Mouse (Mus musculus): Measurements from ENCODE around the gene Ahdc1. TPM values are rescaled to one million over a fixed set of nuclear protein-coding genes. Genes with fewer than 3 reads are reported as not detected.

Gene Ahdc1
- total and polyA plus RNA-seq, 3 experiments, result 1.6 to 19.9 (median 8.4) TPM

DNA sequence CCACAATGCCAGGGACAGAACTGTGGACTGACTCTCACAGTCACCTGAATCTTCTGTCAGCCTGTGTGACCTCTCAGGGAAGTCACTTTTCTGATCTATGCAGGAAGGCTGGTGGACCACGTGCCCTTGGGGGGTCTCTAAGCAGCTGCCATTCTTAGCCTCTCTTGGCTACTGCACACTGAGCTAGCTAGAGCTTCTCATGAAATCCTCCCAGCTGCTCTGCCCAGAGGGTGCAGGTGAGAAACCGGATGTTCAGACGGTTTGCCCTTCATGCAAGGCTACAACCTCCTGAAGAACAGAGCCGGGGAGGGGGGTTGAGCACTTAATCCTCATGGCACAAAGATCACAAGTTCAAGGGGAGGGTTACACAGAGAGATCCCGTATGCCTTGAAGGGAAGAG, 33.5 kb upstream of the Ahdc1 start:
- dilution Hi-C loops (cut with MboI; ENCODE audit: extremely low pct_ligation_motif_present, extremely low pct_unique_long_range_greater_than_20kb, low sequenced_read_pairs), result no loop called here
- no peak for TF ChIP-seq USF1 (IDR thresholded peaks at IDR 0.05; ENCODE audit: low read depth, low read length)
- no peak for TF ChIP-seq CHD2 (IDR thresholded peaks at IDR 0.05; ENCODE audit: low read length)
- TF ChIP-seq ELF1 (IDR thresholded peaks at IDR 0.05; ENCODE audit: low read depth, low read length), result no peak
- TF ChIP-seq IRF4 (IDR thresholded peaks at IDR 0.05; ENCODE audit: low read depth, low read length), result no peak
- TF ChIP-seq ZKSCAN1 (IDR thresholded peaks at IDR 0.05; ENCODE audit: borderline replicate concordance, low read depth, low read length), result no peak
- TF ChIP-seq TBP (conservative IDR thresholded peaks at IDR 0.05; ENCODE audit: low read depth, low read length), result no peak
- TF ChIP-seq NRF1 (IDR thresholded peaks at IDR 0.05; ENCODE audit: low read depth, low read length), result no peak
- TF ChIP-seq POLR2A (IDR thresholded peaks at IDR 0.05; ENCODE audit: low read depth, low read length), result no peak
- no peak for TF ChIP-seq ZNF384 (IDR thresholded peaks at IDR 0.05; ENCODE audit: low read depth, low read length)
- no peak for TF ChIP-seq KAT2A (IDR thresholded peaks at IDR 0.05; ENCODE audit: insufficient replicate concordance, low read length)
- no peak for TF ChIP-seq ZC3H11A (IDR thresholded peaks at IDR 0.05; ENCODE audit: low read depth, low read length)
- no peak for TF ChIP-seq NELFE (IDR thresholded peaks at IDR 0.05; ENCODE audit: low read depth, low read length)
- TF ChIP-seq MAZ (IDR thresholded peaks at IDR 0.05; ENCODE audit: low read depth, low read length), result no peak
- TF ChIP-seq USF2 (conservative IDR thresholded peaks at IDR 0.05; ENCODE audit: low read depth, low read length), result no peak
- no peak for TF ChIP-seq BHLHE40 (IDR thresholded peaks at IDR 0.05; ENCODE audit: low read depth, low read length)
- TF ChIP-seq SMC3 (IDR thresholded peaks at IDR 0.05; ENCODE audit: low read depth, low read length), result no peak
- TF ChIP-seq POLR2AphosphoS2 (IDR thresholded peaks at IDR 0.05; ENCODE audit: low read depth, low read length), result no peak
- no peak overlapping the region for H3K4me2 ChIP-seq (ENCODE audit: insufficient read depth, low read depth, poor library complexity, severe bottlenecking)
- no peaks in the 10 kb centered on the region for H3K79me2 ChIP-seq (replicated peaks; ENCODE audit: control insufficient read depth, extremely low read depth, insufficient read depth, poor library complexity, severe bottlenecking)
- in situ Hi-C loops (cut with MboI; ENCODE audit: low pct_ligation_motif_present, low pct_unique_long_range_greater_than_20kb, low sequenced_read_pairs), result no loop called here
- no peaks in the 10 kb centered on the region for H3K9me3 ChIP-seq (replicated peaks; ENCODE audit: low read length)
- no peak overlapping the region for H3K9ac ChIP-seq (ENCODE audit: insufficient read depth, low read depth)
- no peak for DNase-seq (ENCODE audit: extremely low read depth)
- H3K4me3 ChIP-seq (replicated peaks in 1 of 3; ENCODE audit: low read depth in 2 of 3, low read length in 2 of 3, poor library complexity in 1 of 3), result no peak overlapping the region
- H3K36me3 ChIP-seq (replicated peaks in 1 of 2; ENCODE audit: control insufficient read depth in 1 of 2, insufficient read depth in 1 of 2, low read length in 1 of 2), result no peaks in the 10 kb centered on the region
- H3K27me3 ChIP-seq (replicated peaks), result no peaks in the 10 kb centered on the region
- no peak overlapping the region for H3K27ac ChIP-seq (ENCODE audit: insufficient read depth, low read depth)
- H3K4me1 ChIP-seq (ENCODE audit: control insufficient read depth in 1 of 2, insufficient read depth in 2 of 2), result peaks cover 21 to 58% of the 10 kb centered on the region in 2 experiments

DNA sequence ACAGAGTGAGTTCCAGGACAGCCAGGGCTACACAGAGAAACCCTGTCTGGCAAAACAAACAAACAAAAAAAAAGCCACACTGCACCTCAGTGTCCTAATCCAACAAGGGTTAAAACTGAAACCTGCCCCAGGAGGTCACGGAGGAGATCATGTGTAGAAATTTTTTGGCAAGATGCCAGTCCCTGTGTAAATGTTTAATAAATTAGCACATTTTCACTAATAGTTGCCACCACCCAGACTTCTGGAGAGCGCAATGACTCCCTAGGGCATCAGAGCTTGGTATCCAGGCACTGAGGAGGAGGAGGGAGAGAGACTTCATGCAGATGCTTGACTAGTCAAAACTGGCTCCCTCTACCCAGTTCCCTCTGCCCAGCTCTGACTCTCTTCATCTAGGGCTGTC, 31.9 kb upstream of the Ahdc1 start:
- H3K4me1 ChIP-seq (ENCODE audit: control insufficient read depth in 1 of 2, insufficient read depth in 2 of 2), result peaks cover 19 to 43% of the 10 kb centered on the region in 2 experiments
- TF ChIP-seq KAT2A (IDR thresholded peaks at IDR 0.05; ENCODE audit: insufficient replicate concordance, low read length) (no peak), UBTF (IDR thresholded peaks at IDR 0.05; ENCODE audit: low read depth, low read length) (no peak), POLR2AphosphoS2 (IDR thresholded peaks at IDR 0.05; ENCODE audit: low read depth, low read length) (no peak), CHD2 (IDR thresholded peaks at IDR 0.05; ENCODE audit: low read length) (no peak), TBP (conservative IDR thresholded peaks at IDR 0.05; ENCODE audit: low read depth, low read length) (no peak), CTCF (conservative IDR thresholded peaks at IDR 0.05 in 1 of 2, IDR thresholded peaks at IDR 0.05 in 1 of 2; ENCODE audit: low read depth in 2 of 2, low read length in 2 of 2) (no peak), JUND (conservative IDR thresholded peaks at IDR 0.05; ENCODE audit: low read depth, low read length) (no peak), ZC3H11A (IDR thresholded peaks at IDR 0.05; ENCODE audit: low read depth, low read length) (no peak), ZMIZ1 (IDR thresholded peaks at IDR 0.05; ENCODE audit: low read depth, low read length) (no peak), MXI1 (IDR thresholded peaks at IDR 0.05; ENCODE audit: low read depth, low read length) (no peak), EP300 (IDR thresholded peaks at IDR 0.05; ENCODE audit: low read length) (no peak), RAD21 (IDR thresholded peaks at IDR 0.05; ENCODE audit: low read depth, low read length) (no peak), POLR2A (IDR thresholded peaks at IDR 0.05; ENCODE audit: low read depth, low read length) (no peak), NELFE (IDR thresholded peaks at IDR 0.05; ENCODE audit: low read depth, low read length) (no peak), GABPA (IDR thresholded peaks at IDR 0.05; ENCODE audit: insufficient replicate concordance, low read depth, low read length) (no peak), SMC3 (IDR thresholded peaks at IDR 0.05; ENCODE audit: low read depth, low read length) (no peak), USF1 (IDR thresholded peaks at IDR 0.05; ENCODE audit: low read depth, low read length) (no peak), ZKSCAN1 (IDR thresholded peaks at IDR 0.05; ENCODE audit: borderline replicate concordance, low read depth, low read length) (no peak), TCF12 (IDR thresholded peaks at IDR 0.05; ENCODE audit: low read depth, low read length) (no peak)
- H3K4me2 ChIP-seq (ENCODE audit: insufficient read depth, low read depth, poor library complexity, severe bottlenecking), result no peak overlapping the region
- dilution Hi-C loops (cut with MboI; ENCODE audit: extremely low pct_ligation_motif_present, extremely low pct_unique_long_range_greater_than_20kb, low sequenced_read_pairs) (no loop called here), in situ Hi-C loops (cut with MboI; ENCODE audit: low pct_ligation_motif_present, low pct_unique_long_range_greater_than_20kb, low sequenced_read_pairs) (no loop called here)
- no peak overlapping the region for H3K27ac ChIP-seq (ENCODE audit: insufficient read depth, low read depth)
- DNase-seq (ENCODE audit: extremely low read depth), result no peak
- H3K9ac ChIP-seq (ENCODE audit: insufficient read depth, low read depth), result no peak overlapping the region
- no peaks in the 10 kb centered on the region for H3K36me3 ChIP-seq (replicated peaks in 1 of 2; ENCODE audit: control insufficient read depth in 1 of 2, insufficient read depth in 1 of 2, low read length in 1 of 2)
- no peak overlapping the region for H3K4me3 ChIP-seq (replicated peaks in 1 of 3; ENCODE audit: low read depth in 2 of 3, low read length in 2 of 3, poor library complexity in 1 of 3)
- H3K27me3 ChIP-seq (replicated peaks), result no peaks in the 10 kb centered on the region
- no peaks in the 10 kb centered on the region for H3K79me2 ChIP-seq (replicated peaks; ENCODE audit: control insufficient read depth, extremely low read depth, insufficient read depth, poor library complexity, severe bottlenecking)
- H3K9me3 ChIP-seq (replicated peaks; ENCODE audit: low read length), result no peaks in the 10 kb centered on the region
